Mouse (Mus musculus) gastrocnemius, adult 8-10 months (tissue): ENCODE measurements around the gene Hpse2. TPM values are rescaled to one million over a fixed set of nuclear protein-coding genes. Genes with fewer than 3 reads are reported as not detected.

Experiments
- DNase-seq, 2 experiments: peaks; one replicate each; pipeline ENCODE4 v3.0.0; 2022; ENCODE audit warnings: low spot score in 2 of 2
- total RNA-seq, 4 experiments: library from RNA; stranded (reverse); gene quantifications; 2 replicates each; pipeline ENCODE4 v1.2.4; 2022

The Hpse2 gene
- total RNA-seq, 4 experiments from 2014 or later: 0.09 TPM; not detected in 3

DNA sequence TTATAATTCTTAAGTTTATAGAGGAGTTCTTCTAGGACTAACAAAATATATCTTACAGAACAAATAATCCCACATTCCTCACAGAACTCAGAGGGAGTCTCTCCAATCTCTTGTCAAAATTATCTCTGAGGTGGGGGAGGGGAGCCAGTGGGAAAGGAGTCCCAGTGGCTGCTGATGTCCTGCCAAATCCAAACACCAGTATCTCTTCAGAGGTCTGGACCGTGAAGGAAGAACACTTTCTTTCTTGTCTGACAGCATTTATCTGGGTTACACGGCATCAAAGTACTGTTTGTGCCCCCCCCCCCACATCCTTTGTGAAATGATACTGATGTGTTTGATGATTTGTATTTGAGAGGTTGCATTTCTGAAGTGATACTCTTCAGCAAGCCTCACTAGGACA, 213.3 kb downstream of the Hpse2 start:
- DNase-seq: no peak

DNA sequence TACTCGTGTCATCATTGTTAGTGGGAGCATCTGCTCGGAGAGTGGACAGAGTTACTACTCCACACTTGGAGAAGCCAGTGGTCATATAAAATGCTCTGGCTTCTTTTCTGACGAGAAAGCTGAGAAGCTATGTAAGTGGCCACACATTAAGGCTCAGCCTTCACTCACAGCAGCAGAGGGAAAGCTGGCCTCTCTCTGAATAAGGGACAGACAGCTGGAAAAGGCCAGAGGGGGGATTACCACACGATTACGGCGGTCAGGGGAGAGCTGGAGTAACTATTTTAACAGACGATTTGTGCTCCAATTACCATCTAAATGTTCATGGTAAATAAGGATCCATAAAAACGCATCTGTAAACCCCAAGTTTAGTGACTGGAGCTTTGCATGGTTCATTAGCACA, 232.1 kb downstream of the Hpse2 start:
- no peak for DNase-seq

DNA sequence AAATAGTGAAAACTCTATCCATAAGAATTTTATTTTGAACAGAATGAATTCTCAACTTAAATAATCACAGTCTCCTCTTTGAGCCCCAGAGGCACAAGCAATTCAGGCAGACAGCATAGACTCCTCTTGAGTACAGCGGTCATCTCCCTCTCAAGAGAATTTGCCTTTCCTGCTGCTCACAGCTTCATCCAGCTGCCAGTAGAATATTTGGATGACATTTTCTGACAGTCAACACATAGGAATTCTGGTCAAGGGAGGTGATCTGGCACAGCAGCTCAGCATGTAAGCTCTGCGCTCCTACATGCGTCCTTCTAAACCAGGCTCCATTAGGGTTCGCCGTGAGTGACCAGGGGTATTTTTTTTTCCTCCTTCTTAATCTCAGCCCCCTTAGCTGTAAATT, 232.6 kb downstream of the Hpse2 start:
- DNase-seq: no peak

DNA sequence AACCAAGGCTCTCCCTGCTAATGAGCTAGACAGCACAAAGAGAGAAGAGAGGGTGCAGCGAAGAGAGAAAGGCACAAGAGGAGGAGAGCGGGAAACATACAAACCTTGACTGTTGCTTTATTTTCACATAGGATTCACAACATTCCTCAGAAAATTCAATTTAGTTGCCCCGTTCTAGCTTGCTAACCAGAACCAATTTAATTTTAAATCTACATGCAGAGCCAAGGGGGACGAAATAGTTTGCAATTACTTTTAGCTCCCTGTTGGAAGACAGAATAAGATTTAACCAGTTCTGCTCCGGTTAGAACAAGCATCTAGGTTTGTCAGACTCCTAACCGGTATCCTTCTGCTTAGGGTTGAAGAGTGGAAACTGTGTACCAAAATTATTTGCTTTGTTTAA, 240.3 kb downstream of the Hpse2 start:
- no peak for DNase-seq

DNA sequence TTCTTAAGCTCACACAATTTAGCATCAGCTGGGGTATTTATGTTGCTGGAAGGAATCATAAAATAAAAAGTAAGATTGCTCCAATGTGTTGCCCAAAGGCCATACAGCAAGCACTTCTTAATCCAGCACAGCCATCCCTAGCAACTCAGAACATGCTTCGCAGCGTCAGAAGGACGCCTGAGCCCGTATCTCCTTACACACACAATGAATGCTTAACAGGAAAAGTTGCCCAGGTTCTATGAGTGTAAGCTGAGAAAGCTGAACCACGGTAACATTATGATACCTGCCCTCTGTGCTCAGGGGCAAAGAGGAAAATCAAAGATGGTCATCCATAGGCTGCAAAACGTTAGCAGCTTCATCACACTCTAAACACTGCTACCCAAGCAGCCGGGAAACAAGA, 241.3 kb downstream of the Hpse2 start:
- no peak for DNase-seq

DNA sequence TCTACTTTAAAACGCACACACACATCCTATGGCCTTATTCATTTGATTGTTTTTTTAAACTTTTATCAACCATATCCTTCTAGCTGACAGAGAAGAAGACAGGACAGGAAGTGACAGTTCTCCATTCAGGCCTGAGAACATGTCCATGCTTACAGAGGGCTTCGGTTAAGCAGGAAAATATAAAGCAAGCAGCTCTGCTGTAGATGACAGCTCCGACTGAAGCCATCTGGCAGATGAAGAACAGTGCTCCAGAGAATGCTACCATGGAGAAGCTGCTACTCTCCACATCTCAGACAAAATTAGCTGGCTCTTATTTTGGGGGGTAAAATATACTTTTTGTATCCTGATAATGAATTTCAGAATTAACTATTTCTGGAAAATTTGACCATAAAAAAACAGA, 246.5 kb downstream of the Hpse2 start:
- no peak for DNase-seq

DNA sequence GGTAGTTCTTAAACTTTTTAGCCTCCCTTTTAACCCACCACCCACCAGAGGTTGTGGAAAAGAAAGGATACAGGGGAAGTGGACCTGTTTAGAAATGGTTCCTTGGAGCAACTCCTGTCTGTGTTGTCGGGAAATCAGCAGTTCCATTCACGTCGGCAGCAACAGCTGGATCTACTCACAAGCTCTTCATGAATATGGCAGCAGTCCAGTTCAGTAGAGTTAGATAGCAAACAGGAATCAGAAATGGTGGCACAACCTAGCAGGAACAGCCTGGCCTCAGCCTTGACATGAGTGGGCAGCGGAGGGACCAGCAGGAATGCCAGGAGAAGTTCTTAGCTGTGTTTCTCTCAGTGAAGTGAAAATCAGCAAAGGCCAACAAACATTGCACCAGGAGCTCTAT, 278.4 kb downstream of the Hpse2 start:
- DNase-seq: no peak

DNA sequence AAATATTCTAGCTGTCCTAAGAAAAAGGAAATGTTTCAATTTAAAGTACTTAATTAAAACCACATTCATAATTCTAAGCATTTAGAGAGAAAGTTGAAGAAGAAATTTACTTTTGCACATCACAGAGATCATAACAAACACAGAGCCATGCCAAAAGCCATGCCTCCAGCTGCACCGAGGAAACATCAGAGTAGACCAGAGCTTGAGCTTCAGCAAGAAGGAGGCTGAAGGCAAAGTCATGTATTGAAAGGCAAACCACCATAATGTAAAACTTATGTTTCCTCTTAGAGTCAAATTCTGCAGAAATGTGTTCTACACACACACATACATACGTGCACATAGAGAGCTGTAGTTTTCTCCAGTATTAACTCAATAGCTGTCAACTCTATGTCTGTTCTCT, 291.2 kb downstream of the Hpse2 start:
- no peak for DNase-seq

DNA sequence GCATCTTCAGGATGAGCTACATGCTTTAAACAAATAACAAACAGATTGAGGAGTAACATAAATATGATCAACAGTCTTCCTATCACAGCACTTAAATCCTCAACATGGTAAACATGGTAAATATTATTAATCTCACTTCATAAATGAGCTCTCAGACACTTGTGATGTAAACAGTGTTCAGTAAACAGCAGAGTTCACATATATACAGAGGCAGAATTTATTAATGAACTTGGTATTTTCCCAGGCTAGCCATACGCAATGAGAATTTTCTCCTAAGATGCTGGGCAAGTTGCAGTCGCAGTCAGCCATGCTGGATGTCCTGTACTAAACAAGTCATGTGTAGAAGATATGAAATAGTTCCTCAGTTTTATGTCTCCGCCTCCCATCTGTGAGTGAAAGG, 300.9 kb downstream of the Hpse2 start:
- no peak for DNase-seq

DNA sequence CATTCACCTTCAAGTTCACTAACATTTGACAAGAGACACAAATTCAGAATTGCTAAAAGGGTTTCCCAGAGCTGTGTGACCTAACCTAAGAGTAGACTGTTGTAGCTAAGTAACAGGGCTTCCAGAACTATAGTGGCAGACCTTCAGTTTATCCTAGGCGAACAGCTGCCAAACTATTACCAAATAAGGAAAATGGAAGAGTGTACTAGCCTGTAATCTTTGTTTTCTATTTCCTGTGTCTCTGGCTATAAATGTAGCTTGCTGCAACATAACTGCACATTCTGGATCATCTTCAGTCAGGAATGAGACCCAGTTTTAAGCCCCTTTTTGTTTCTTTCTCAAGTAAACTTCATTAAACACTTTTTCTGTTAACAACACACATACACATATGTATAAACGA, 324.0 kb downstream of the Hpse2 start:
- no peak for DNase-seq

DNA sequence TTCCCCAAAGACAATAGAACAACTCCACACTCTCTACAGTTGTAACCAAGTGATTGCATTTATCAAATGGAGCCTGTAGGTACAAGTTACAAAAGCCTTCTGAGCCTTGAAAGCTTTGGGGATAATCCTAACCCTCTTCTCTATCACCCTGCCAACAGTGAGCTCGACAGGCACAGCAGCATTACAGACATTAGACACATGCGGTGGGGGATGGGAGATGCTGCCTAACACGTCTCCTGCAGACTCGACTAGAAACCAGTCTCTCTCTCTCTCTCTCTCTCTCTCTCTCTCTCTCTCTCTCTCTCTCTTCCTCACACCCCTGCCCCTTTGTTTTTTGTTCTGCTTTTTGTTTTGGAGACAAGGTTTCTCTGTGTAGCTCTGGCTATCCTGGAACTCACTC, 343.6 kb downstream of the Hpse2 start:
- no peak for DNase-seq

DNA sequence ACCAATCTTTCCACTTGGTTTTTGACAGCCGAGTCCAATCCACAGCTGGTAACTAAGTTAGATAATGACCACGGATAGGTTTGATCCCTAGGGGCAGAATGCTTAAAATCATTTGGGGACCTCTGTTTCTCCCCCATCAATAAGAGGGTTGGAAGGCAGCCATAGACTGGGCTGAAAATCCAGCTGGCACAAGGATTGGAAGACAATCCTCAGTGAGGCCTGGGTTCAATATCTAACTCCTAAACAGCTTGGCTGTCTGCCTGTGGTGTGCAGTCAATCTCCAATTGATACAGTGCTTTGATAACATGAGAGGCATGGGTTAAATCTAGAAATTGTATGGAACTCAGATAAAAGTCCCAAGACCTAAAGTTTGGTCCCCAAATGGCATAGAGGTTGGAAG, 345.4 kb downstream of the Hpse2 start:
- no peak for DNase-seq

DNA sequence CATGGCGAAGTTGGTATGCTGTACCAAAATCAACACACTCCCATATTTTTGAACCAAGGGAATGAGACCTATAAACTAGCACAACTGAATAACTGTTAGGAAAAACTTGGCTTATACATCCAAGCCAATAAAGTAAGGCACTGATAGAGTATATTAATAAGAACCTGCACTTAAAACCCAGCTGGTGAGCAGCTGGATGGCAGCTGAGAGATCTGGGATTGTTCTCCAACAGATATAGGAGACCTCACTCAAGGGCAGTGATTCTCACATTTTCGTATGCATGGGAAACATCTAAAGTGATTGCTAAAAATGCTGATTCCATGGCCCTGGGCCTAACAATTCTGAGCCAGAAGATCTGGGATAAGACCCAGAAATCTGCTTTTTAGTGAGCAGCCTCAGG, 345.9 kb downstream of the Hpse2 start:
- no peak for DNase-seq

DNA sequence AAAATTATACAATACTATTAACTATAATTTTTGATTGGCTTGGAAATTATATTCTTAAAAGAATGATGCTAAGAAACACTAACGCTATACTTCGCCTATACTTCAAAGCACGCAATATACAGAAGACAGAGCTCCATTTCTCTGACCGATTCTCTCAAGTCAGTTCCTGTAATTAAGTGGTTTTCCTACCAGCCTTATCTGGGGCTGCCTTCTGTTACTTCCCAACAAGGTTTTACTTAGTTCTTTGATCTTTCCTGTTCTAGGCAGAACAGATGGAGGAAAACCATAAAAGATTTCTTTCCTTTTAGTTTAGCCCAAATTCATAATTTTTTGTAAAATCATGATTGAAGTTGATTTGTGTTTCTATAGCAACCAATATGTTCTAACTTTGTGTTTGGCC, 351.8 kb downstream of the Hpse2 start:
- DNase-seq: no peak

DNA sequence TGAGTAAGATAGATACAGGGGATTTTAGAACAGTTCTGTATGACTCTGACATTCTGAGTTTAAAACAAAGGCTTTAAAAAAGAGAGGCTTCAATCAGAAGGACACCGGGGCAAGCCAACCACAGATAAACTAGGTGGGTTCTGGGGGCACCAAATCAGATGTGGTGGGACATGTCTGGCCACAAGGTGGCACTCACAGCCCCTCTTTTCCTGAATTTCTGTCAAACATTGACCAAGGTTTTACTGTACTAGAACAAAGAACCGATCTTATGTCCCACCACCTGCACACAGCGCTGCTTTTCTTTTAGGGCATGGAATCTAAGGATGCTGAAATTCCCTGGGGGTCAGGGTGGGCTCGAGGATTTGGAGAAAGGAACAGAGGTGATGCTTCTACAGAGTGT, 360.9 kb downstream of the Hpse2 start:
- no peak for DNase-seq

DNA sequence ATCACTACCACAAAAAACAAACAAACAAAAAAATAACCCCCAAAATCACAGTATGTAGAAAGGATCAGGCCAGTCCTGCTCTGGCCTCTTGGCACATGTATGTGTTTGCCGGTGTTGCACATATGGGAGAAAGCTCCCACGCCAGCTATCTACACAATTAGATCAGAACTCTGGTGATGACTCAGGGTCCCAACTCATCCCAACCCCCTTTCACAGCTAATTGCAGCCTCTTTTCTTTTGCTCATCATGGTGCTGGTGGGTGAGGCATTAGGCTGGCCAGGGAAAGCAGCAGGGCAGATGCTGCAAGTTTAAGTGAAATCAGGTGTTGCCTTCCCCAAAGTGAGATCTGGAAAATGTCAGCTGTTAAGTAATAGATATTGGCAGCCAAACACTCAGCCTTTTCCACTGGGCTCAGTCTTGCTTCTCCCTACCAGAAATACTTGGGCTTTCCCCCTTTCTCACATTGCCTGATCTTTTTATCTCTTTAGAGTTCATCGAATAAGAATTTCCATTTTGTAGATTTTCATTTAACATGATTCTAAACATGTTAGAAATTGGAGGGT, 365.5 kb downstream of the Hpse2 start:
- DNase-seq: no peak

DNA sequence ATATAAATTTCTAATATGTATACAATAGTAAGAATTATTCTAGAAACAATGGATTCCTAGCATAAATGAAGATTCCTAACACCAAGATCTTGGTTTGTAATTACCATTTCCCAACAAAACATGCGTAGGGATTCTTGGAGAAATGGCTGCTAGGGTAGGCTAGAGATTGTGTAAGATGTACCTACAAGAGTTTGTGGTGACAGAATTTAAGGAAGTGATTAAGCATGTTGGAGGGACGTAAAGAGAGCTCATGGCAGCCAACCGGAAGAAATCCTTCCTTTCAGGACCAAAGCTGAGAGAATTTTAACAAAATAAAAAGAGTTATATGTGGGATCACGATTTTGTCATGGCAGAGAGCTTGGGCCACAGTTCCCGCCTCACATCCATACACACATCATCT, 369.4 kb downstream of the Hpse2 start:
- DNase-seq: no peak

DNA sequence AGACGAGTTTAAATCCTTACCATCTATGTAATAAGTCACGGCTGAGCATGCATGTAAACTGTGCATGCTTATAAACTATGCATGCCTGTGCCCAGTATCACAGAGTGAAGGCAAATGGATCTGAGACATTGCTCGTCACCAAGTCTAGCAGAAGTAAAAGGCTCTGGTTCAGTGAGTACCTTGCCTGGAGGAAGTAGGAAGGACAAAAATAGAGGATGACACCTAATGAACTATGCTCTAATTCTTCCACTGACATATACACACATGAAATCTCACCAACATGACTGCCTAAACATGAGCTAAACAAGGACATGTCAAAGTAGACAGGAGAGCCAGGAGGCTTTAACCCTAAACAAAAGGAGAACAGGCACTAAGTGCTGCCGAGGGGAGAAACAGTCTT, 391.7 kb downstream of the Hpse2 start:
- DNase-seq: no peak

DNA sequence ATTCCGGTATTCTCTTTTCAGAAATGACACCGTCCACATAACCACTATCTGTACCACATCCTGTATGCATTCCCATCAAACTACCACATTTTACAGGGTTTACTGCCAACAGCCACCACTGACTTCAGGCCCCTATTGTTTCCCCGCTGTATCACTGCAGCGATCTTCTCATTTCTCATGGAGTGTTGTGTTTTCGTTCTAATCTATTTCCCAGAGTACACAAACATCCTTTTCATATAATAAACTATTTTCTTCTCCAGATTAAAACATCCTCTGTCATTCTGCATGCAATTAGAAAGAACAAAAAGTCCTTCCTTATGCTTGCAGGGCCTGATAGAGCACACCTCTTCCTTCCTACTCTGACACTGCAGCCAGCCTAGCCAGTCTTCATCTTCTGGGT, 399.3 kb downstream of the Hpse2 start:
- no peak for DNase-seq

DNA sequence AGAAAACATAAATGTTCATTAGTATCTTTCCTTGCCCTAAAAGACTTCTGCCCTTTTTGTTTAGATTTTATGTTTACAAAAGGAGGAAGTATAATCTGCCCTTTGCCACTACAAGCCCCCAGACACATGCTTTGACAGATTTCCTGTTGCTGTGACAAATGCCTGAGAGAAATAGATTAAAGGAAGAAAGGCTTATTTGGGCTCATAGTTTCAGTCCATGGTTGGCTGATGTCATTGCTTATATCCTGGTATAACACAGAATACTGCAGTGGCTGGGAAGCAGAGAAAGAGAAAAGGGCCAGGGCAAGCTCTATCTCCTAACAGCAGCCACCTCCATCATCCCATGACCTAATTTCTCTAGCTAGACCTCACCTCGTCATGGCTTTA, 401.8 kb downstream of the Hpse2 start:
- no peak for DNase-seq

DNA sequence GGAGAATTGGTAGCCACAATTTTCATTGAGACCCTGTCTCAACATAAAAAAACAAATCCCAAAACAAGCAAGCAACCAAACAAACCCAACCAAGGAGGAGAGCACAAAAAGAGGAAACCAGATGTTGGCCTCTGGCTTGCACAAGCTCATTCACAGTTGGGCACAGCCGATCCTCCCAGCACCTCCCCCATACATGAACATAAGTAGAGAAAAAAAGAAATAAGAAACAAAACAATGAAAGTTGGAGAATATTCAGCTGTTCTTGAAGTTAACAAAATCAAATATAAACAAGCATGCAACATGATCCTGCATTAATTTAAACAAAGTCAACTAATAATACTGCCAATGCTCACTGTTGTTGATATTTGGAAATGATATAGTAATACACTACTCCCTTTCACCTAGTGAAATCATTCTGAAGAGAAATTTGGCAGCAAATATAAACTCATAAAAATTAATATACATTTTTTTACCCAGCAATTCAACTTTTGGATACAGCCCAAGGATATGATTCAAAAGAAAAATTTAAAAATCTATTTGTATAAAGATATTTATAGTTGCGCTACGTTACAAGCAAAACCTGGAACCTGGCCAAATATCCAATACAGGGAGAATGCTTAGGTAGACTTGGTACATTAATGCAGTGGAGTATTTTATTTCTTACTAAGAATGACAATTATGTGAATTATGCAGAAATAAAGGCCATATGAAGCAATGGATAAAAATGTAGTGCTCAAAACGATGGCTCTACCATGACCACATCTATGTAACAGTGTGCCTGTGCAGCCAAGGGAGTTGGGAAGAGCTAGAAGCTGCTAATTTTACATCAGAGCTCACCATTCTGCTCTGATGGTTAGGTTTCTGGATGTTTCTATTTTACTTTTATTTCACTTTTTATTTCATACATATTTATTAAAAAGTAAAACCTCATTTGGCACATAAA, 402.5 kb downstream of the Hpse2 start:
- DNase-seq: no peak

DNA sequence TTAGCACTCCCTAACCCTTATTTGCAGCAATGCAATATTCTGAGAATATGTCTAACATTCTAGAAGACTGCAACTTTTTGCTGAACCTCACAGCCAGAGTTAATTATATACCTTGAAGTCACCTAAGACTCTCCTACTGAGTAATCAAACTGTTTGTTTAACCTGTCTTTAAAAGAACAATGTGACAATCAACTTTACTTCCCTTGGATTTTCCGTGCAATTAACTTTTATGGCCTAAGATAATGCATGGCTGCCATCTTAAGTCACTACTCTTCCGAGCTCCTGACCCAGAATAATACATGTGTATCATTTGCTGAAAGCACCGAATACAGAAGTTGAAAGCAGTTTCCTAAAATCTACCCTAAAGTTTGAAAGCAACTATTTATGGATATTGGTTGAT, 407.6 kb downstream of the Hpse2 start:
- DNase-seq: no peak

DNA sequence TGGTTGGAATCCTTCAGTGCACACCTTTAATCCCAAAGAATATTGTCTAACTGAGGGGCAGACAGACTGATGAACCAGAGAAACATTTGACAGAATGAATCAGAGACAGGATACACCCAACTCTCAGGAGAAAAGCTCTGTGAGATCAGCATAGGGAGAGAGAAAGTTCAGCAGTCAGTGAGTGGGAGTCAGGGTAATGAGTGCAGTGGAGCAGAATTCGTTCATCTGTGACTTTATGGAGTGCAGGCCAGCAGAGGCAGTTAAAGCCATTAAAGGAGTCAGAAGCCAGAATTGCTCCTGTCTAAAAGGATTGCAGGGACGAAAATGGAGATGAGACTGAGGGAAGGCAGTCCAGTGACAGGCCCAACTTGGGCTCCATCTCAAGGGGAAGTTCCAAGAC, 410.2 kb downstream of the Hpse2 start:
- no peak for DNase-seq
